Mouse (Mus musculus): Measurements from ENCODE around the gene Pdzd4. TPM values are rescaled to one million over a fixed set of nuclear protein-coding genes. Genes with fewer than 3 reads are reported as not detected.

The Pdzd4 gene
- polyA plus RNA-seq, 1 experiment from 2014 or later, result 0.12 TPM

- Histone ChIP-seq H3K4me2 (replicated peaks; ENCODE audit: low read depth) (no peak overlapping the region), H3K9me3 (ENCODE audit: control insufficient read depth) (no peaks in the 10 kb centered on the region), H3K4me3 (ENCODE audit: low read depth, low read length) (no peak overlapping the region), H3K36me3 (ENCODE audit: control insufficient read depth, insufficient read depth) (peaks cover 8% of the 10 kb centered on the region; the same call in 1 of the 2 replicates), H3K4me1 (replicated peaks; ENCODE audit: control insufficient read depth, insufficient read depth, low read length) (no peaks in the 10 kb centered on the region), H3K27ac (ENCODE audit: low read depth, low read length) (no peak overlapping the region), H3K9ac (ENCODE audit: low read depth, low read length) (no peak overlapping the region), H3K27me3 (replicated peaks; ENCODE audit: control insufficient read depth, insufficient read depth, low read length) (no peaks in the 10 kb centered on the region)
- no peak for ATAC-seq
- TF ChIP-seq CTCF (IDR thresholded peaks at IDR 0.05; ENCODE audit: low read depth), result no peak
Measured at GRCm38 (mm10) chrX:73793039-73793438, 31.7 kb downstream of the Pdzd4 start.

- H3K27ac ChIP-seq (ENCODE audit: low read depth, low read length), result no peak overlapping the region
- no peak overlapping the region for H3K4me2 ChIP-seq (replicated peaks; ENCODE audit: low read depth)
- H3K36me3 ChIP-seq (ENCODE audit: control insufficient read depth, insufficient read depth), result peaks cover 8% of the 10 kb centered on the region; the same call in 1 of the 2 replicates
- WGBS, result 86% methylated on average over 1 of the region's 1 CpGs
- no peaks in the 10 kb centered on the region for H3K9me3 ChIP-seq (ENCODE audit: control insufficient read depth)
- TF ChIP-seq CTCF (IDR thresholded peaks at IDR 0.05; ENCODE audit: low read depth), result no peak
- no peaks in the 10 kb centered on the region for H3K4me1 ChIP-seq (replicated peaks; ENCODE audit: control insufficient read depth, insufficient read depth, low read length)
- no peak for ATAC-seq
- no peak overlapping the region for H3K9ac ChIP-seq (ENCODE audit: low read depth, low read length)
- no peak overlapping the region for H3K4me3 ChIP-seq (ENCODE audit: low read depth, low read length)
- no peaks in the 10 kb centered on the region; the same call in 1 of the 2 replicates for H3K27me3 ChIP-seq (replicated peaks; ENCODE audit: control insufficient read depth, insufficient read depth, low read length)
Measured at GRCm38 (mm10) chrX:73788501-73788900, 36.3 kb downstream of the Pdzd4 start.

- 18% methylated on average over 22 of the region's 22 CpGs for WGBS
Measured at GRCm38 (mm10) chrX:73787225-73787558, 37.6 kb downstream of the Pdzd4 start.

GRCm38 (mm10) chrX:73786364-73787224 lies 38.2 kb downstream of the Pdzd4 start, which contains the start of the genes Idh3g and Ssr4:
Gene Idh3g, minus strand, starts transcription at chrX:73786897.
Gene Ssr4, plus strand, starts transcription at chrX:73787028.
- ATAC-seq, result peak; percentile 95
- H3K9ac ChIP-seq (ENCODE audit: low read depth, low read length), result peak within 1 kb of the TSS; percentile 67
- H3K4me1 ChIP-seq (replicated peaks; ENCODE audit: control insufficient read depth, insufficient read depth, low read length), result no peaks in the 10 kb centered on the region
- H3K27me3 ChIP-seq (replicated peaks; ENCODE audit: control insufficient read depth, insufficient read depth, low read length), result no peaks in the 10 kb centered on the region; the same call in 1 of the 2 replicates
- H3K9me3 ChIP-seq (ENCODE audit: control insufficient read depth), result no peaks in the 10 kb centered on the region
- WGBS, result 18% methylated on average over 52 of the region's 52 CpGs
- peak within 1 kb of the TSS; percentile 84 for H3K27ac ChIP-seq (ENCODE audit: low read depth, low read length)
- H3K4me3 ChIP-seq (ENCODE audit: low read depth, low read length), result peak within 1 kb of the TSS; percentile 60
- peak; percentile 73 for TF ChIP-seq CTCF (IDR thresholded peaks at IDR 0.05; ENCODE audit: low read depth)
- peaks cover 8% of the 10 kb centered on the region; the same call in 1 of the 2 replicates for H3K36me3 ChIP-seq (ENCODE audit: control insufficient read depth, insufficient read depth)
- peak within 1 kb of the TSS; percentile 63 for H3K4me2 ChIP-seq (replicated peaks; ENCODE audit: low read depth)

More at GRCm38 (mm10) chrX:73787225-73787558, 37.6 kb downstream of the Pdzd4 start:
- Histone ChIP-seq H3K4me1 (replicated peaks; ENCODE audit: control insufficient read depth, insufficient read depth, low read length) (no peaks in the 10 kb centered on the region), H3K4me2 (replicated peaks; ENCODE audit: low read depth) (peak overlapping the region; percentile 63), H3K9ac (ENCODE audit: low read depth, low read length) (peak overlapping the region; percentile 67), H3K27me3 (replicated peaks; ENCODE audit: control insufficient read depth, insufficient read depth, low read length) (no peaks in the 10 kb centered on the region; the same call in 1 of the 2 replicates), H3K9me3 (ENCODE audit: control insufficient read depth) (no peaks in the 10 kb centered on the region), H3K27ac (ENCODE audit: low read depth, low read length) (peak overlapping the region; percentile 84), H3K4me3 (ENCODE audit: low read depth, low read length) (peak overlapping the region; percentile 60), H3K36me3 (ENCODE audit: control insufficient read depth, insufficient read depth) (peaks cover 8% of the 10 kb centered on the region; the same call in 1 of the 2 replicates)
- ATAC-seq, result peak; percentile 17
- no peak for TF ChIP-seq CTCF (IDR thresholded peaks at IDR 0.05; ENCODE audit: low read depth)

GRCm38 (mm10) chrX:73785666-73786065 lies 39.1 kb downstream of the Pdzd4 start:
- Histone ChIP-seq H3K36me3 (ENCODE audit: control insufficient read depth, insufficient read depth) (peaks cover 6% of the 10 kb centered on the region; the same call in 1 of the 2 replicates), H3K4me1 (replicated peaks; ENCODE audit: control insufficient read depth, insufficient read depth, low read length) (no peaks in the 10 kb centered on the region), H3K4me2 (replicated peaks; ENCODE audit: low read depth) (peak overlapping the region; percentile 63), H3K4me3 (ENCODE audit: low read depth, low read length) (peak overlapping the region; percentile 60), H3K9me3 (ENCODE audit: control insufficient read depth) (no peaks in the 10 kb centered on the region), H3K27me3 (replicated peaks; ENCODE audit: control insufficient read depth, insufficient read depth, low read length) (no peaks in the 10 kb centered on the region; the same call in 1 of the 2 replicates), H3K9ac (ENCODE audit: low read depth, low read length) (peak overlapping the region; percentile 48), H3K27ac (ENCODE audit: low read depth, low read length) (no peak overlapping the region)
- no peak for ATAC-seq
- no peak for TF ChIP-seq CTCF (IDR thresholded peaks at IDR 0.05; ENCODE audit: low read depth)

- no peak overlapping the region for H3K27ac ChIP-seq (ENCODE audit: low read depth, low read length)
- H3K9ac ChIP-seq (ENCODE audit: low read depth, low read length), result no peak overlapping the region
- no peak for TF ChIP-seq CTCF (IDR thresholded peaks at IDR 0.05; ENCODE audit: low read depth)
- ATAC-seq, result no peak
- H3K4me3 ChIP-seq (ENCODE audit: low read depth, low read length), result no peak overlapping the region
- no peaks in the 10 kb centered on the region for H3K4me1 ChIP-seq (replicated peaks; ENCODE audit: control insufficient read depth, insufficient read depth, low read length)
- H3K27me3 ChIP-seq (replicated peaks; ENCODE audit: control insufficient read depth, insufficient read depth, low read length), result no peaks in the 10 kb centered on the region; the same call in 1 of the 2 replicates
- no peaks in the 10 kb centered on the region for H3K9me3 ChIP-seq (ENCODE audit: control insufficient read depth)
- WGBS, result 86% methylated on average over 3 of the region's 3 CpGs
- peaks cover 18% of the 10 kb centered on the region for H3K36me3 ChIP-seq (ENCODE audit: control insufficient read depth, insufficient read depth)
- no peak overlapping the region for H3K4me2 ChIP-seq (replicated peaks; ENCODE audit: low read depth)
Measured at GRCm38 (mm10) chrX:73782227-73782626, 42.5 kb downstream of the Pdzd4 start.

All from intestine, postnatal 0 days (tissue).